Mouse (Mus musculus): Measurements from ENCODE around the gene Zfp280b. TPM values are rescaled to one million over a fixed set of nuclear protein-coding genes. Genes with fewer than 3 reads are reported as not detected.
"Not testable (repeated sequence)": the region's sequence is repeated elsewhere in the genome, so short reads cannot be mapped to it uniquely, and the experiment has no call there.

The Zfp280b gene
- polyA plus RNA-seq (2011; ENCODE audit: insufficient read length, low read depth, missing spikeins): 13.4 and 13.8 TPM in 2 replicates

DNA sequence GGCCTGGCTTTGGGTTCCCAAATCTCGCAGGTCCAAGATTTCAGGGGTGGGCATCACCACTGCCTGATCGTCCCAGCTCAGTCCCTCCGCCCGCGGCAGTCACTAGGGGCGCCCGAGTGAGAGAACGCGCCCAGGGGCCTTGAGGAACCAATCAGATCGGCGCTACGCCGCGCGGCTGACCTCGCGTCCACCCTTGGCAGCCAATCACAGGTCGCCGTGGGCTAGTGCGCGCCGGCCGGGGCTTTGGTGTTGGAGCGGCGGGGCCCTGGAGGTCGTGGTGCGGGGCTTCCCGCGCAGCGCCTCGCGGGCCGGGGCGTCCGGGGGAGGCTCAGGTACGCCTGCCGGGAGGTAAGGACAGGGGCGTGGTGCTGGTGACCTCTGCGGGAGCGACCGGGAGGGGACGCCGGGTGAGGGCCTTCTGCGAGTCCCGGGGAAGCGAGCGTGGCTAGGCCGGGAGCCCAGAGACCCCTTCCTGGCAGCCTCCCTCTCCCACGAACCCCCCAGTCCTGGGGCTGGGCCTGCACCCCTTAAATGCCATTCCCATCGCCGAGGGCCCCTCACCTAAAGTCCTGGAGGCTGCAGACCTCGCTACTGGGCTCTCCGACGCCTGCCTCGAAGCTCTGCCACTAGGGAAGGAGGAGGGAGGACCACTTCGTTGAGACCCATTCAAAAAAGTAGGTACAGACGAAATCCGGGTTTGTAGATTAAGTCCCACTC is at the start of gene Zfp280b:
Gene Zfp280b (plus strand): TSS at position 249 of the 717 bp plus-strand sequence.
- TF ChIP-seq POLR2A (IDR thresholded peaks at IDR 0.05; ENCODE audit: low read depth, low read length) (peak; percentile 49), CTCF (IDR thresholded peaks at IDR 0.05; ENCODE audit: borderline replicate concordance, insufficient read depth, low read length) (peak; percentile 46; the same call in 1 of the 2 replicates)
- H3K4me1 ChIP-seq (ENCODE audit: control insufficient read depth, insufficient read depth, low read length): peaks cover 3% of the 10 kb centered on the region
- H3K27ac ChIP-seq (ENCODE audit: insufficient read depth, low read length): no peak within 1 kb of the TSS; the same call in 1 of the 2 replicates
- H3K4me3 ChIP-seq (ENCODE audit: insufficient read depth, low read length): peak within 1 kb of the TSS; percentile 96

DNA sequence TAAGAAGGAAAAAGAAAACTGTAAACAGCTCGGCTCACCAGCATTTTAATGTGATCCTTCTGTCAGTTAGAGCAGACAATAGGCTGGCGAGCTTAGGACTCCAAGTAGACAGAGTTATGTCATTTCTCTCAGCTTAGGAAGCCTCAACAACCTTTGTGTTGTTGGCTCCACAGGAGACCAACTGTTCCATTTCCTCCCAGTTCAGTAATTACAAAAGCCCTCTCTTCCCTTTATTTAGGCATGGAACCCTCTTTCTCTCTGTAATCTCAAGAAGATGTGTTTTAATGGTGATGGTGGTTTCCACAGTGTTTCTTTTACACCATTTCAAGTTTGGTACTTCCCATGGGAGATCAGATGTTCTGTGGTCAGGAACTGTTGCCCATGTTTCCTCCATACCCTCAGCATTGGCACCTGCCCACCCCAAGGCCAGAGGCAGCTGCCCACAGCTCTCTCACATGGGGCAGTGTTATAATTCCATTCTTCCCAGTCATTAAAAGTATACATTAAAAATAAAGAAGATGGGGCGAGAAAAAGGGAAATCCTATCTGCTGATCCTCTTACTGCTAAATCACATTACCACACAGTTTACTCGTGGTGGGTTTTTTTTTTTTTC is 41.9 kb upstream of the Zfp280b start:
- no peak overlapping the region for H3K4me3 ChIP-seq (ENCODE audit: insufficient read depth, low read length)
- H3K27ac ChIP-seq (ENCODE audit: insufficient read depth, low read length): no peak overlapping the region
- no peaks in the 10 kb centered on the region for H3K4me1 ChIP-seq (ENCODE audit: control insufficient read depth, insufficient read depth, low read length)
- TF ChIP-seq CTCF (IDR thresholded peaks at IDR 0.05; ENCODE audit: borderline replicate concordance, insufficient read depth, low read length) (no peak), POLR2A (IDR thresholded peaks at IDR 0.05; ENCODE audit: low read depth, low read length) (no peak)

DNA sequence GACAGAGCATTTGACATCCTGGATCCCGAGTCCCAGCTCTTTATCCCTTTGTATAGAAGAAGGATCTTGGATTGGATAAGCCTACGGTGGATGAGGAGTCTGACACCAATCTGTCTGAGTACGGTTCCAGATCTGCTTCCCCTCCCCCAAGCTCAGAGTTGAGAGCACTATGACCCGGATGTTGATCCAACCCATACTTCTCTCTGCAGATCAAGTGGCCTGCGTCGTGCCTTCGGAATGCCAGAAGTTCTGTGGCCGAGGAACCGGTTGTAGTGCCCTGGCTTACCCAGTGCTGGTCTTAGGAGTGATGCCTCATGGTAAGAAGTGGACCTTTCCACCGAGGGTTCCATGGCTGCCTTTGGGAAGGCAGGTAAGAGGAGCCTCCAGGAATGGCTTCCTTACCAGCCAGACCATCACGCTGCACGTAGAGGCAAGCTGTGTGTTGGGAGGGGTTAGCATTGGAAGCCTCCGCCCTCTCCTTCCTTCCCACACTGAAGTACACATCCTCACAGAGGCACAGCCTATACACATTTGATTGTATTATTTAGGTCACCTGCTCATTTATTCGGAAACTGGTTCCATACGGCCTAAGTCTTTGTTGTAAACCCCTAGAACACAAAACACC is 38.7 kb upstream of the Zfp280b start:
- no peak overlapping the region for H3K4me3 ChIP-seq (ENCODE audit: insufficient read depth, low read length)
- no peaks in the 10 kb centered on the region for H3K4me1 ChIP-seq (ENCODE audit: control insufficient read depth, insufficient read depth, low read length)
- no peak overlapping the region for H3K27ac ChIP-seq (ENCODE audit: insufficient read depth, low read length)
- TF ChIP-seq POLR2A (IDR thresholded peaks at IDR 0.05; ENCODE audit: low read depth, low read length) (no peak), CTCF (IDR thresholded peaks at IDR 0.05; ENCODE audit: borderline replicate concordance, insufficient read depth, low read length) (no peak)

DNA sequence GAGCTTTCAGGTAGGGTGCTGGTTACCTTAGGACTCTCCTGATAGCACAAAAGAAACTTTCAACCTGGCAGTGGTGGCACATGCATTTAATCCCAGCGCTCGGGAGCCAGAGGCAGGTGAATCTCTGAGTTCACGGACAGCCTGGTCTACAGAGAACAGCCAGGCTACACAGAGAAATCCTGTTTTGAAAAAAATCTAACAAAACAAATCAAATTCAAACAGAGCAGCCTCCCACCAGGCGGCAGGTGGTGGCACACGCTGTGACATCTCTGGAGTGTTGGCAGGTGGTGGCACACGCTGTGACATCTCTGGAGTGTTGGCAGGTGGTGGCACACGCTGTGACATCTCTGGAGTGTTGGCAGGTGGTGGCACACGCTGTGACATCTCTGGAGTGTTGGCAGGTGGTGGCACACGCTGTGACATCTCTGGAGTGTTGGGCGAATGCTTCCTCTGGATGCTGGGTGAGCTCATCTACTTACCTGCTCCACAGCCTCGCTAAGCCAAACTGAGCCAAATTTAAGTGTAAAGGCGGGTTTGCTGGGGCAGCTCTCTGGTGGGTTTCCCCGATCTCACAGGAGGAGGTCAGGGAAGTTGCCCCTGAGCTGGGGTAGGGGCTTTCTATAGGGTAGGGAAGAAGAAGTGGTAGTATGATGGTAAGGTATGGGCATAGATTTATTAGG is 37.8 kb upstream of the Zfp280b start:
- not testable (repeated sequence) for H3K27ac ChIP-seq (ENCODE audit: insufficient read depth, low read length); H3K4me1 ChIP-seq (ENCODE audit: control insufficient read depth, insufficient read depth, low read length); H3K4me3 ChIP-seq (ENCODE audit: insufficient read depth, low read length)

DNA sequence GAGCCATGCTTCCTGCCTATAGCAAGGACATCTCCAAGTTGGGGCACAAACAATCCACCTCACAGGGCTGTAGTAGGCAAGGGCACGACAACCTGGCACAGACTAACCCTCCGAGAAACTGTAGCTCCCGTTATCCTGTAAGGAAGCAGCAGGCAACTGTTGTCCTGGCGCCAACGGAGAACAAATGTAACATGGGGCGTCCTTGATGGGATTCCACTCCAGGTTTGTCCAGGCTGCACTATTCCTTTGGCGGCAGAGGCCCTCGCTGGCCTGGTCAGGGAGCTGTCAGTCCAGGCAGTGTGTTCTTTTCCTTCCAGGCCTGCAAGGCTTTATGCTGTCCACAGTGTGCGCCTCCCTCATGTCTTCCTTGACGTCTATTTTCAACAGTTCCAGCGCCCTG is 37.0 kb upstream of the Zfp280b start:
- Histone ChIP-seq H3K4me1 (ENCODE audit: control insufficient read depth, insufficient read depth, low read length) (no peaks in the 10 kb centered on the region), H3K4me3 (ENCODE audit: insufficient read depth, low read length) (no peak overlapping the region), H3K27ac (ENCODE audit: insufficient read depth, low read length) (no peak overlapping the region)
- TF ChIP-seq CTCF (IDR thresholded peaks at IDR 0.05; ENCODE audit: borderline replicate concordance, insufficient read depth, low read length) (no peak), POLR2A (IDR thresholded peaks at IDR 0.05; ENCODE audit: low read depth, low read length) (no peak)

DNA sequence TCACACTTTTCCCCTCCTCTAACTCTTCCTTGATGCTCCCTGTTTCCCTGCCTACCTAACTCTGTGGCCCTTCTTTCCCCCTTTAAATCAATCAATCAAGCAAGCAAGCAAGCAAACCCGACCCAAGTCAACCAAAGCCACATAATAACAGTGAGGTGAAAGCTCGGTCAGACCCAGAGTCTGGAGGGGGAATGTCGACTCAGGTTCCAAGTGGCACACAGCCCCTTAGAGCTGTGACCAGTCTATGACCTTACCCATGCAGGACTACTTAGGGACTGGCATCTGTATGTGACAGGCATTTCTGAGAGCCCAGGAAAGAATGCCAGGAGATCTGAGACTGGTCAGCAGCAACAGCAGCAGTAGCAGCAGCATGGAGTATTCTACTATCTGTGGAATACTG is 36.1 kb upstream of the Zfp280b start:
- Histone ChIP-seq H3K4me3 (ENCODE audit: insufficient read depth, low read length) (no peak overlapping the region), H3K27ac (ENCODE audit: insufficient read depth, low read length) (no peak overlapping the region), H3K4me1 (ENCODE audit: control insufficient read depth, insufficient read depth, low read length) (no peaks in the 10 kb centered on the region)
- no peak for TF ChIP-seq POLR2A (IDR thresholded peaks at IDR 0.05; ENCODE audit: low read depth, low read length)
- TF ChIP-seq CTCF (IDR thresholded peaks at IDR 0.05; ENCODE audit: borderline replicate concordance, insufficient read depth, low read length): no peak

DNA sequence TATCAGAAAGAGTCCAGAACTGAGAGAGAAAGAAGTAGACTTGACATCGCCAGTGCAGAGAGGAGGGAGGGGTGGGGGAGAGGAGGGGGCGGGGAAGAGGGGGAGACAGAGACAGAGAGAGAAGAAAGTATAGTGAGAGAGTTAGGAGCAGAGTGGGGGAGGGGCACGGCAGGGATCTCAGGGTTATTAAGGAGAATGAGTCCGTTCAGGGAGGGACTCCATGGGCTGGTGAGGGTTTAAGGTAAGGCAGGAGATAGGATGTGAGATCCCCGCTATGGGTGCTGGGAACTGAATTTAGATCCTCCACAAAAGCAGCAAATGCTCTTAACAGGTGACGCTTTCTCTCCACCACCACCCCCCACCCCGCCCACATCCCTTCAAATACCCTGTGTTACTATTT is 31.3 kb upstream of the Zfp280b start:
- no peaks in the 10 kb centered on the region for H3K4me1 ChIP-seq (ENCODE audit: control insufficient read depth, insufficient read depth, low read length)
- H3K4me3 ChIP-seq (ENCODE audit: insufficient read depth, low read length): no peak overlapping the region
- TF ChIP-seq CTCF (IDR thresholded peaks at IDR 0.05; ENCODE audit: borderline replicate concordance, insufficient read depth, low read length): no peak
- no peak for TF ChIP-seq POLR2A (IDR thresholded peaks at IDR 0.05; ENCODE audit: low read depth, low read length)
- H3K27ac ChIP-seq (ENCODE audit: insufficient read depth, low read length): no peak overlapping the region

DNA sequence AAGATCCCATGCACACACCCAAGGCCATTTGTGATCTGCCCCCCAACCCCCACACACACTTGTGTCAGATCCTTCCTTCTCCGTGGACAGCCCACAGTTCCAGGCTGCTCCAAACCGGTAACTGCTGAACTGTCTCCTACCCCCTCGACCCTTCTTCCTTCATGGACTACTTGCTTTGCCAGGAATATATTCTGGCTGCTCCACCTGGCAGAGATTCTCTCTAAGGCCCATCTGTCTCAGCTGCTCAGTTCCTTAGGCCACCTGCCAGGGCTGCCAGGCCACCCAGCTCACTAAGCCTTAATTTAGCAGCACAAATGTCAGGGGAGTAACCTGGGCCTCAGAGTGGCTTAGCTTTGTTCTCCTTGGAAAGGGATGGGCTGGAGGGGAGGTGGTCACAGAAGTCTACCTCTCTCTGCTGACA is 30.3 kb upstream of the Zfp280b start:
- H3K4me3 ChIP-seq (ENCODE audit: insufficient read depth, low read length): no peak overlapping the region
- no peaks in the 10 kb centered on the region for H3K4me1 ChIP-seq (ENCODE audit: control insufficient read depth, insufficient read depth, low read length)
- TF ChIP-seq CTCF (IDR thresholded peaks at IDR 0.05; ENCODE audit: borderline replicate concordance, insufficient read depth, low read length) (no peak), POLR2A (IDR thresholded peaks at IDR 0.05; ENCODE audit: low read depth, low read length) (no peak)
- no peak overlapping the region for H3K27ac ChIP-seq (ENCODE audit: insufficient read depth, low read length)

DNA sequence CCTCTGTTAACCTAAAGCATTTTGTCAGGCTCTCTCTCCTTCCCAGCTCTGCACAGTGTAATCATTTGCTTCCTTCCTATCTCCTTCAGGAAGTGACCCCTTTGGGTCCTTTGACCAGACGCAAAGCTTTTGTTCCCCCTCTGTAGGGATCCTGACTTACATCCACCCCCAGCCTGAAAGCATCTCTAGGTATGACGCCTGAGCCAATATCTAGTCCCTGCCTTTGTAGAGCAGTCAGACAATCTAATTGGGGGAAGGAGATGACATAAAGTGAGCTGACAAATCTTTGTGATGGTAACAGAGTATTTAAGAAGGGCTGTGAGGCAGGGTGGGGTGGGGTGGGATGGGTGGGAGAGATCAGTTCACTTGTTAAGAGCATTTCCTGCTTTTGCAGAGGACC is 29.8 kb upstream of the Zfp280b start:
- TF ChIP-seq POLR2A (IDR thresholded peaks at IDR 0.05; ENCODE audit: low read depth, low read length) (no peak), CTCF (IDR thresholded peaks at IDR 0.05; ENCODE audit: borderline replicate concordance, insufficient read depth, low read length) (no peak)
- H3K27ac ChIP-seq (ENCODE audit: insufficient read depth, low read length): no peak overlapping the region
- H3K4me3 ChIP-seq (ENCODE audit: insufficient read depth, low read length): no peak overlapping the region

More for the DNA sequence above, 29.8 kb upstream of the Zfp280b start:
- H3K4me1 ChIP-seq (ENCODE audit: control insufficient read depth, insufficient read depth, low read length): no peaks in the 10 kb centered on the region

Measured in embryonic fibroblast, embryonic 13.5 days (primary cell).